Mouse (Mus musculus): ENCODE data around the gene Ptprt.
A peak's percentile ranks its signal among the peaks of the same experiment; 100 is the strongest.

Ptprt gene

GRCm38 (mm10) chr2:162411014-162411413 is 249.9 kb downstream of the Ptprt start:
- peak; percentile 27 to 62 for DNase-seq (ENCODE audit: low spot score in 2 of 2)

- no peak for DNase-seq (ENCODE audit: low spot score in 2 of 2)
Measured at GRCm38 (mm10) chr2:162409245-162409644, 251.7 kb downstream of the Ptprt start.

DNA sequence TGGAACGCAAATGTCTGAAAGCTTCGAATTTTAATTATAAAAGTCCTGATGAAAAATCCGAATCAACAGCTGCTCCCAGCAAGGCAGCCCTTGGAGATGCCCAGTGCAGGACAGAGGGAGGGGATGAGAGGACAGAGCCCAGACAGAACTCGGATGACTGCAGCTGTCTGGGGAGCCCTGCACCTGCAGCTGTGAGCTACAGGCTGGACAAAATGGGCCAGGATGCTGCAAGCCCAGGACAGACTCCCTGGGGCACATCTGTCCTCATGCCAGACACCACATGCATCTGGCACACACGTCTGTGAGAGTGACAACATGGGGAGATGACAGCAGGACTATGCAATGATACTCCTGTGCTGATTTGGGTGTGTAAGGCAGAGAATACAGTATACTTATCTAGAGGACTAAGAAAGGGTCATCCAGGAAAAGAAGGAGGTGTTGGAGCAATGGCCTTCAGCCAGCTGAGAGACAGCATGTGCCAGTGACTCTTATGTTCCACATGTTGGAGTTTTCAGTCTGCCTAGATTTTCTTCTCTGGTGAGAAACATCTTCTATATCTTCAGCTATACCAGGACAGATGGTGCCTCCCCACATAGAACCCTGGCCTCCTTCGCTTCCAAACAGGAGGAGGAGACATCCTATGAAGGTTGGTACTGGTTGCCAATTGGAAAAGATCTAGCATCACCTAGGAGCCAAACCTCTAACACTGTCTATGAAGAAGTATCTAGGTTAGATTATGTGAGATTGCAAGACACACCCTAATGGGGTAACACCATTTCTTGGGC is 259.4 kb downstream of the Ptprt start:
- peak; percentile 14 to 43 for DNase-seq (ENCODE audit: low spot score in 2 of 2)

- no peak for DNase-seq (ENCODE audit: low spot score in 2 of 2)
Measured at GRCm38 (mm10) chr2:162394601-162395000, 266.3 kb downstream of the Ptprt start.

DNA sequence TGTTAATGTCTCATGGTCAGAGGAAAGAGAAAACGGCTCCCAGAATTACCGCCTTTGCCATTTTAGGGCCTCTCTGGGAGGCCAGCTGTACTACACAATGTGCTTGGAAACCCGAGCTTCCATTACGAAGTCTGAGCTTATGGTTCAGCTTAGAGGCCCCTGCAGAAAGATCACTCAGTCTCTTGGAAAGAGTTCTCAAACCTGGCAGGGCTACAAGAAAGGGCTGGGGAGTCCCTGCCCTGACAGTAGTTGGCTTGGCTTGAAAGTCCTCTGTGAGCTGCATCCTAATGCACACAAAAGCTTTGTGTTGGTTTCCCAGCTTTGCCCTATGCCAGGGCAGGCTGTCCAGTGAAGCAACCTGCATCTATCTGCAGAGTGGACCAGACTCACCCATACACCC is 269.1 kb downstream of the Ptprt start:
- peak; percentile 31 to 44 for DNase-seq (ENCODE audit: low spot score in 2 of 2)

GRCm38 (mm10) chr2:162377309-162377708 is 283.6 kb downstream of the Ptprt start:
- DNase-seq (ENCODE audit: low spot score in 2 of 2): no peak

- no peak for DNase-seq (ENCODE audit: low spot score in 2 of 2)
Measured at GRCm38 (mm10) chr2:162349047-162349446, 311.9 kb downstream of the Ptprt start.

GRCm38 (mm10) chr2:162341846-162342245 is 319.1 kb downstream of the Ptprt start:
- DNase-seq (ENCODE audit: low spot score in 2 of 2): no peak

DNA sequence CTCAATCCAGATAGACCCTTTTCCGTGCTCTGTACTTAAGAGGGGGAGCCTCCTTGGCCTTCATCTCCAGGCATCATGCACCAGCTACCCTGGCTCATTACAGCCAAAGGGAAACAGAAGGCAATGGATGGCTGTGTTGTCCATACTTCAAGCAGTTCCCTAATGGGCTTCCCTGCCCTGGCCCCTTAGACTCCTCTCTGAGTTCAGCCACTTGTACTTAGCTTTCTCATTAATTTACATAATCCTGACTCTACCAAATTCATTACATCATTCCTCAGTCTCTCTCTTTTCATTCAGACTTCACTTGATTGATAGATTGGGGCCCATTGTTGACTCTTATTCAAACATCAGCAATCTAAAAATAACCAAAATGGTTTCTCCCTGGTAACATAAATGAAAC is 320.7 kb downstream of the Ptprt start:
- DNase-seq (ENCODE audit: low spot score in 2 of 2): no peak

- no peak for DNase-seq (ENCODE audit: low spot score in 2 of 2)
Measured at GRCm38 (mm10) chr2:162332066-162332683, 328.8 kb downstream of the Ptprt start.

DNA sequence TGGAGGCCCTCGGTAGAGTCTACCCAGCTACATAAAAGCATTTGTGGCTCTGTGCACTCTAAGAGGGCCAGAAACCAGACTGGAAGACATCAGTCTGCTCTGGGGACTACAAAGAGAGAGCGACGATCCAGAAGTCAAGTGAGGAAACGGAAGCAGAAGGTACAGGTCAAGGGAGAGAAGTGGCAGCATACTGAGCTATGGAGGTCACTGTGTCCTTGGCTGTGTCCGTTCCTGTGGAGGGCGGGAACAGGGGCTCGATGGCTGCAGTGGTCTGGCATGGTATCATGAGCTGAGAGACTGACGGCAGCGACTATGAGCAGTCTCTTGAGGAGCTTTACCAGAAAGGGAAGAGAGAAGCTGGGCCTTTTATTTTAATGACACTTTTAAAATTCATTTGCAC is 331.5 kb downstream of the Ptprt start:
- no peak for DNase-seq (ENCODE audit: low spot score in 2 of 2)

DNA sequence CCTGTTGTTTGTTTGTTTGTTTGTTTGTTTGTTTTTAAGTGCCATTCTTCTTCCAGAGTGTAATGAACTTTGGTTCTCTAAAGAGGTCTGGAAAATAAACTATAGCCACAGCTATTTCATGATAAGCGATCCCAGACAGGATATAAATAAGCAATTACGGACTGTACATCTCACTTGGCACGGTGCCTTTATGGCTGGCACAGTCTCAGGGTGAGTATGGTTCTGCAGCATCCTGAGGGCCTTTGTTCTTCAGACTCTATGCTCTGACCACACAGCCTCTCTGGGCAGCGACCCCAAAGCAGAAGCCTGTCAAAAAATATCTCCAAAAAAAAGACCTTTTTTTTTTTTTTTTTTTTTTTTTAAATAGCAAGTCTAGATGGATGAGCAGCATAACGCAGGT is 338.5 kb downstream of the Ptprt start:
- DNase-seq (ENCODE audit: low spot score in 2 of 2): no peak

GRCm38 (mm10) chr2:162307996-162308395 is 353.0 kb downstream of the Ptprt start:
- DNase-seq (ENCODE audit: low spot score in 2 of 2): no peak

GRCm38 (mm10) chr2:162294070-162294469 is 366.9 kb downstream of the Ptprt start:
- no peak for DNase-seq (ENCODE audit: low spot score in 2 of 2)

GRCm38 (mm10) chr2:162282606-162283005 is 378.3 kb downstream of the Ptprt start:
- peak; percentile 18 to 35 for DNase-seq (ENCODE audit: low spot score in 2 of 2)

DNA sequence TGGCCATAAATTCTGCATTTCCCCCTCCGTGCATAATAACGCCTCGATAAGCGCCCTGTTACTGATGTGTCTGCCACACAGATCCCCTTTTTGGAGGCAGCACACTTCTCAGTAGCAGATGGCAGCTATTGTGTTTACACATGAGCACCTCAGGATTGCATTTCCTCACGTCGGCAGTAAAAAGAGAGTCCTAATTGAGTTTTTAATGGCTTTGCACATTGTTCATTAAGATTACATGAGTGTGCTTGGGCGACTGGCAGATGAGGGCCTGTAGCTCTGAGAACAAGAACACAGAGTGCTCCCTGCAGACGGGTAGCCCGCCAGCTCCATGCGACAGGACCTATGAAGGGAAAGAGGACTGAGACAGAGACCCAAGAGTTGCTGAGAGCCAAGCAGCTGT is 378.8 kb downstream of the Ptprt start:
- DNase-seq (ENCODE audit: low spot score in 2 of 2): no peak

- DNase-seq (ENCODE audit: low spot score in 2 of 2): peak; percentile 21 to 59
Measured at GRCm38 (mm10) chr2:162273826-162274225, 387.1 kb downstream of the Ptprt start.

- DNase-seq (ENCODE audit: low spot score in 2 of 2): no peak
Measured at GRCm38 (mm10) chr2:162251272-162251671, 409.7 kb downstream of the Ptprt start.

- no peak for DNase-seq (ENCODE audit: low spot score in 2 of 2)
Measured at GRCm38 (mm10) chr2:162248296-162248695, 412.7 kb downstream of the Ptprt start.

DNA sequence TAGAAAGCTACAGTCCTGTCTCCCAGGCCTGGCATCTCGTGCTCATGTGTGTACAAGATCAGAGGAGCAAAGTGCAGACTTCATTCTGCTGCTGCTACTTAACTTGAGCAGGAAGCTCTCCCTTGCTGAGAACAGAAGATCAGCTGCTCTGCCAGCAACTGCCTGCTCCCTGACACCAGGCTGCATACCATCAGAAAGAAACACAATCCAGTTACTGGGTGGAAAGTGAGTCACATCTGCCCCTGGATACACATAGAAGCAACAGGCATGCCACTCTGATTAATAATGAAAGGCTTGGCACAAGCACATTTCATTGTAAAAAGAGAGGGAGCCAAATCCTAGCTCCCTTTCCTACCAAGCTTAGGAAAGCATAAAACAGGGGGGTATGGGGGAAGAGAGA is 438.5 kb downstream of the Ptprt start:
- DNase-seq (ENCODE audit: low spot score in 2 of 2): no peak

- no peak for DNase-seq (ENCODE audit: low spot score in 2 of 2)
Measured at GRCm38 (mm10) chr2:162220586-162220985, 440.4 kb downstream of the Ptprt start.

DNA sequence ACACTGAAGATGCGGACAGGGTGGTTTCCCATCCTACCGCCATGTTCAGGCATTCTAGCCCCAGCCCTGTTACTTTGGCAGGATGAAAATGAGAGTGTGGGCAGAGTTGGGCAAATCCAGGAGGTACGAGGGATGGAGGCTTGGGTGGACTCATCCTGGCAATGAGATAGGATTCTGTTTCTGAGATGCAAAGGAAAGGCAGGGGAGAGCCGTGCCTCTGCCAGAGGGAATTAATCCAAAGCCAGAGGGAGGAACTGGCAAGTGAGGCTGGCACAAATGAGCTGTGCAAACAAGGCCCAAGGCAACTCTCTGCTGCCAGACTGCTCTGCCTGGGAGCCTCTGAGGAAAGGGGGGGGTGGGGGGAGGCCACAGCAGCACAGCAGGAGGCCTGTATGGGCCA is 441.4 kb downstream of the Ptprt start:
- peak; percentile 61 to 75 for DNase-seq (ENCODE audit: low spot score in 2 of 2)

DNA sequence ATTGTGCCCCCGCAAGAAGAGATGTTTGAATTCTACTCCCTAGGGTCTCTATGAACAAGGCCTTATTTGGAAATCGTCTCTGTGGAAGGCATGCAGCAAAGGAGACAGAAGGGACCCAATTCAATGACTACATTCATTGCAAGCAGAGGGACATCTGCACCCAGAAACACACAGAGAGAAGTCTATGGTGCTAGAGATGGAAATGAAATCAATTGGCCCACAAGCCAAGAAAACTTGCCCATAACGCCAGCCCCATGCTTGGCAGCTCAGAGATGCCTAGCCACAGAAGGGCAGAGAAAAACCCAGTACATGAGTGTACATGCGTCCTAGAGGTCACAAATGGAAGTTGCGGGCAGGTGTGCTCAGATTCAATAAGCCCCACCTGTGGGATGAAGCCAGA is 443.1 kb downstream of the Ptprt start:
- DNase-seq (ENCODE audit: low spot score in 2 of 2): no peak

Measured in frontal cortex, postnatal 36 days (tissue).